Mouse (Mus musculus) cerebellum, adult 11 months (tissue): ENCODE results near the gene Slc16a14.

Source experiments
- DNase-seq: peaks from one replicate; pipeline ENCODE4 v3.0.0; 2022

Slc16a14 gene

GRCm38 (mm10) chr1:84861255-84861630, 73.7 kb downstream of the Slc16a14 start:
- DNase-seq: no peak

- DNase-seq: no peak
These were observed 74.3 kb downstream of the Slc16a14 start for GRCm38 (mm10) chr1:84860360-84861254.

GRCm38 (mm10) chr1:84859597-84859996, 75.3 kb downstream of the Slc16a14 start:
- DNase-seq: no peak
